Mouse (Mus musculus) intestine, embryonic 15.5 days (tissue): Measurements from ENCODE around the gene Jak3. TPM values are rescaled to one million over a fixed set of nuclear protein-coding genes. Genes with fewer than 3 reads are reported as not detected.

Source experiments
- ATAC-seq: fragments of 200-750 bp; cut with Nextera tagmentation; 2 replicates; pipeline ENCODE4 v1.8.0; 2017; ENCODE audit warnings: moderate TSS enrichment, moderate library complexity
- H3K27ac ChIP-seq: fragments of 300-500 bp; sonication (generic); 2 replicates; pipeline ENCODE4 v1.5.1; 2015; ENCODE audit warnings: mild to moderate bottlenecking, inconsistent platforms
- H3K27me3 ChIP-seq: fragments of 300-500 bp; sonication (generic); replicated peaks from 2 replicates; pipeline ENCODE4 v1.6.1; 2015; ENCODE audit warnings: inconsistent platforms
- H3K36me3 ChIP-seq: fragments of 300-500 bp; sonication (generic); 2 replicates; pipeline ENCODE4 v1.6.1; 2015; ENCODE audit warnings: inconsistent platforms
- H3K4me1 ChIP-seq: fragments of 300-500 bp; sonication (generic); replicated peaks from 2 replicates; pipeline ENCODE4 v1.6.1; 2015; ENCODE audit warnings: inconsistent platforms
- H3K4me2 ChIP-seq: fragments of 300-500 bp; sonication (generic); replicated peaks from 2 replicates; pipeline ENCODE4 v1.6.1; 2015; ENCODE audit warnings: mild to moderate bottlenecking, inconsistent platforms
- H3K4me3 ChIP-seq: fragments of 300-500 bp; sonication (generic); replicated peaks from 2 replicates; pipeline ENCODE4 v1.5.1; 2015; ENCODE audit warnings: inconsistent platforms
- H3K9ac ChIP-seq: fragments of 300-500 bp; sonication (generic); 2 replicates; pipeline ENCODE4 v1.6.1; 2015; ENCODE audit warnings: inconsistent platforms
- H3K9me3 ChIP-seq: fragments of 300-500 bp; sonication (generic); 2 replicates; pipeline ENCODE4 v1.6.1; 2016; ENCODE audit warnings: inconsistent platforms
- WGBS: fragments of 180-500 bp; shearing (Covaris S2); methylation state at CpG from one replicate; pipeline ENCODE4 v1.1.7; 2015; 5-methylcytosine and 5-hydroxymethylcytosine counted together
- polyA plus RNA-seq: library from polyadenylated mRNA; unstranded; fragments of >200 nt; fragmentation: Nextera tagmentation; extraction: Ambion mirVana; gene quantifications from 2 replicates; pipeline ENCODE4 v1.2.1, GENCODE M21; 2015

Jak3 gene
- polyA plus RNA-seq, 1 experiment from 2014 or later, result 9.2 TPM

- no peak overlapping the region for H3K9ac ChIP-seq
- ATAC-seq, result no peak
- no peaks in the 10 kb centered on the region for H3K9me3 ChIP-seq
- H3K27me3 ChIP-seq, result no peaks in the 10 kb centered on the region; the same call in 1 of the 2 replicates
- WGBS, result 68% methylated on average over 8 of the region's 8 CpGs
- no peak overlapping the region for H3K4me2 ChIP-seq
- no peak overlapping the region for H3K27ac ChIP-seq
- H3K4me1 ChIP-seq, result peaks cover 15% of the 10 kb centered on the region; the same call in 1 of the 2 replicates
- H3K36me3 ChIP-seq, result no peaks in the 10 kb centered on the region
- H3K4me3 ChIP-seq, result no peak overlapping the region
These were observed 38.7 kb upstream of the Jak3 start for GRCm38 (mm10) chr8:71637149-71638095.

- no peaks in the 10 kb centered on the region for H3K36me3 ChIP-seq
- no peak overlapping the region for H3K27ac ChIP-seq
- H3K9me3 ChIP-seq, result no peaks in the 10 kb centered on the region
- no peak overlapping the region for H3K4me3 ChIP-seq
- no peaks in the 10 kb centered on the region; the same call in 1 of the 2 replicates for H3K27me3 ChIP-seq
- H3K9ac ChIP-seq, result no peak overlapping the region
- WGBS, result 69% methylated on average over 6 of the region's 6 CpGs
- ATAC-seq, result no peak
- H3K4me2 ChIP-seq, result no peak overlapping the region
- H3K4me1 ChIP-seq, result peaks cover 13% of the 10 kb centered on the region; the same call in 1 of the 2 replicates
These were observed 37.8 kb upstream of the Jak3 start for GRCm38 (mm10) chr8:71638321-71638720.

- H3K4me3 ChIP-seq, result no peak overlapping the region
- H3K4me2 ChIP-seq, result no peak overlapping the region
- no peaks in the 10 kb centered on the region for H3K9me3 ChIP-seq
- H3K27me3 ChIP-seq, result no peaks in the 10 kb centered on the region; the same call in 1 of the 2 replicates
- H3K4me1 ChIP-seq, result peaks cover 5% of the 10 kb centered on the region; the same call in 1 of the 2 replicates
- ATAC-seq, result no peak
- no peaks in the 10 kb centered on the region for H3K36me3 ChIP-seq
- no peak overlapping the region for H3K9ac ChIP-seq
- WGBS, result 85% methylated on average over 4 of the region's 4 CpGs
- no peak overlapping the region for H3K27ac ChIP-seq
These were observed 36.8 kb upstream of the Jak3 start for GRCm38 (mm10) chr8:71639318-71639717.

GRCm38 (mm10) chr8:71645510-71645909, 30.6 kb upstream of the Jak3 start:
- H3K36me3 ChIP-seq, result no peaks in the 10 kb centered on the region
- H3K9ac ChIP-seq, result no peak overlapping the region
- H3K9me3 ChIP-seq, result no peaks in the 10 kb centered on the region
- ATAC-seq, result no peak
- H3K4me3 ChIP-seq, result no peak overlapping the region
- H3K27ac ChIP-seq, result no peak overlapping the region
- no peak overlapping the region for H3K4me2 ChIP-seq
- H3K27me3 ChIP-seq, result 0 out of 2 replicates have a peak, but pooled peaks cover 2% of the 10 kb centered on the region
- no peaks in the 10 kb centered on the region for H3K4me1 ChIP-seq
- 77% methylated on average over 9 of the region's 9 CpGs for WGBS

- Histone ChIP-seq H3K4me3 (peak overlapping the region; percentile 14; the same call in 1 of the 2 replicates), H3K27me3 (peaks cover 58% of the 10 kb centered on the region)
- WGBS, result under 1% methylated on average over 24 of the region's 24 CpGs
These were observed 21.5 kb upstream of the Jak3 start for GRCm38 (mm10) chr8:71654600-71654999.

GRCm38 (mm10) chr8:71657816-71658215, 18.3 kb upstream of the Jak3 start:
- 22% methylated on average over 9 of the region's 9 CpGs for WGBS
- Histone ChIP-seq H3K4me1 (peaks cover 14% of the 10 kb centered on the region), H3K27ac (no peak overlapping the region), H3K36me3 (no peaks in the 10 kb centered on the region), H3K9me3 (no peaks in the 10 kb centered on the region), H3K27me3 (peaks cover 70% of the 10 kb centered on the region), H3K4me2 (0 out of 2 replicates have a peak overlapping the region, but pooled peaks have one; percentile 12), H3K4me3 (no peak overlapping the region), H3K9ac (no peak overlapping the region)
- no peak for ATAC-seq

More at GRCm38 (mm10) chr8:71654600-71654999, 21.5 kb upstream of the Jak3 start:
- H3K9me3 ChIP-seq, result no peaks in the 10 kb centered on the region
- ATAC-seq, result peak; percentile 81
- H3K4me1 ChIP-seq, result peaks cover 14% of the 10 kb centered on the region
- H3K4me2 ChIP-seq, result peak overlapping the region; percentile 60
- H3K9ac ChIP-seq, result no peak overlapping the region
- H3K36me3 ChIP-seq, result no peaks in the 10 kb centered on the region
- H3K27ac ChIP-seq, result no peak overlapping the region

GRCm38 (mm10) chr8:71658515-71659049, 17.5 kb upstream of the Jak3 start:
- H3K36me3 ChIP-seq, result no peaks in the 10 kb centered on the region
- H3K4me1 ChIP-seq, result peaks cover 14% of the 10 kb centered on the region
- peaks cover 69% of the 10 kb centered on the region for H3K27me3 ChIP-seq
- 0 out of 2 replicates have a peak, but pooled peaks have one; percentile 15 for ATAC-seq
- H3K4me2 ChIP-seq, result no peak overlapping the region
- H3K9me3 ChIP-seq, result no peaks in the 10 kb centered on the region
- no peak overlapping the region for H3K27ac ChIP-seq
- H3K9ac ChIP-seq, result no peak overlapping the region
- H3K4me3 ChIP-seq, result no peak overlapping the region
- 22% methylated on average over 17 of the region's 17 CpGs for WGBS

- Histone ChIP-seq H3K9me3 (no peaks in the 10 kb centered on the region), H3K4me1 (peaks cover 9% of the 10 kb centered on the region), H3K27ac (no peak overlapping the region), H3K4me3 (no peak overlapping the region), H3K9ac (no peak overlapping the region), H3K27me3 (peaks cover 63% of the 10 kb centered on the region), H3K4me2 (no peak overlapping the region), H3K36me3 (no peaks in the 10 kb centered on the region)
- no peak for ATAC-seq
- 73% methylated on average over 1 of the region's 1 CpGs for WGBS
These were observed 16.3 kb upstream of the Jak3 start for GRCm38 (mm10) chr8:71659751-71660150.

- Histone ChIP-seq H3K4me1 (peaks cover 6% of the 10 kb centered on the region), H3K4me3 (no peak overlapping the region), H3K27ac (no peak overlapping the region), H3K9me3 (no peaks in the 10 kb centered on the region), H3K36me3 (no peaks in the 10 kb centered on the region), H3K9ac (no peak overlapping the region), H3K27me3 (peaks cover 55% of the 10 kb centered on the region), H3K4me2 (peak overlapping the region; percentile 35; the same call in 1 of the 2 replicates)
- WGBS, result 9% methylated on average over 36 of the region's 36 CpGs
- peak; percentile 41 for ATAC-seq
These were observed 15.6 kb upstream of the Jak3 start for GRCm38 (mm10) chr8:71660325-71661120.

- Histone ChIP-seq H3K9ac (no peak overlapping the region), H3K4me3 (peak overlapping the region; percentile 18), H3K36me3 (no peaks in the 10 kb centered on the region), H3K9me3 (no peaks in the 10 kb centered on the region), H3K27me3 (peaks cover 24% of the 10 kb centered on the region), H3K4me1 (peaks cover 22% of the 10 kb centered on the region; the same call in 1 of the 2 replicates), H3K27ac (no peak overlapping the region), H3K4me2 (peak overlapping the region; percentile 59)
- WGBS, result 4% methylated on average over 22 of the region's 22 CpGs
- peak; percentile 79 for ATAC-seq
These were observed 10.6 kb upstream of the Jak3 start for GRCm38 (mm10) chr8:71665331-71666130.

- no peak for ATAC-seq
- Histone ChIP-seq H3K36me3 (no peaks in the 10 kb centered on the region), H3K4me3 (no peak overlapping the region), H3K4me1 (peaks cover 29% of the 10 kb centered on the region), H3K27me3 (peaks cover 27% of the 10 kb centered on the region), H3K4me2 (no peak overlapping the region), H3K9me3 (no peaks in the 10 kb centered on the region), H3K27ac (no peak overlapping the region), H3K9ac (no peak overlapping the region)
- whole genome bisulfite sequencing, result 43% methylated on average over 1 of the region's 1 CpGs
These were observed 9.2 kb upstream of the Jak3 start for GRCm38 (mm10) chr8:71666855-71667254.
